Mouse (Mus musculus): ENCODE data around the gene Sh3bp1.

Sh3bp1 gene

DNA sequence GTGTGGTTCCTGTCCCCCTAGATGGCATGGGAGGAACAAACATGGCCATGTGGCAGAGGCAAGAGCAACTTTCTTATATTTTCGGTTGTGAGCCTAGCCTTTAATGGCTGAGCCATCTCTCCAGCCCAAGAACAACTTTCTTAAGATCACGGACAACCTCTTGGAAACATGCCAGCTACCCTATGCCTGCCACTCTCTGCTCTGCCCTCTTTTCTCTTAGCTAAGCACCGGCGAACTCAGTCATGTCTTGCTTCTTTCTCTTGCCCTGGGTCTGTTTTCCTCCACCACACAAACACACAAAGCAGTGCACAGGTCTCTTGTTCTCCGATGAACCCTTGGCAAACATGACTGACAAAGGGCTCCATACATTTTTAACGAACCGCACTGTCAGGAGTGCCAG is 46.7 kb downstream of the Sh3bp1 start:
- no peak for DNase-seq (ENCODE audit: low spot score)

DNA sequence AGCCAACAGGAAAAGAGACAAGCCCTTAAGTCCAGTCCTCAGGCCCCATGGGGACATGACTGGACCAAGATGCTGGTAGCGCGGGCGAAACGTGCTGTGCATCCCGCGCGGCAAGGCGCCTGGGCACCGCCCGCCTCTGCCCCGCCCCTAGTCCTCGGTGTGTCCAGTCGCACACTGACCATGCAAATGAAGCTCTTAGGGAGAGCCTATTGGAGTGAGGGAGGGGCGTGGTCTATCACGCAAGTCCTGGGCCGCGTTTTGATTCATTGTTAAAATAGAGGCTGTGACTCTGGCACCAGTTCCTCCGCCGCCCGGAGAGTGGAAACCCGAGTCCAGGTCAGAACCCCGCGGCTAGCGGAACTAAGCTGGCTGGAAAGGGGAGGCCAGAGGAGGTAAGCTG is 48.1 kb downstream of the Sh3bp1 start, which contains the start of gene Triobp:
TSS of gene Triobp (plus strand) at position 68 of the 400 bp plus-strand sequence.
- DNase-seq (ENCODE audit: low spot score): peak; percentile 93

DNA sequence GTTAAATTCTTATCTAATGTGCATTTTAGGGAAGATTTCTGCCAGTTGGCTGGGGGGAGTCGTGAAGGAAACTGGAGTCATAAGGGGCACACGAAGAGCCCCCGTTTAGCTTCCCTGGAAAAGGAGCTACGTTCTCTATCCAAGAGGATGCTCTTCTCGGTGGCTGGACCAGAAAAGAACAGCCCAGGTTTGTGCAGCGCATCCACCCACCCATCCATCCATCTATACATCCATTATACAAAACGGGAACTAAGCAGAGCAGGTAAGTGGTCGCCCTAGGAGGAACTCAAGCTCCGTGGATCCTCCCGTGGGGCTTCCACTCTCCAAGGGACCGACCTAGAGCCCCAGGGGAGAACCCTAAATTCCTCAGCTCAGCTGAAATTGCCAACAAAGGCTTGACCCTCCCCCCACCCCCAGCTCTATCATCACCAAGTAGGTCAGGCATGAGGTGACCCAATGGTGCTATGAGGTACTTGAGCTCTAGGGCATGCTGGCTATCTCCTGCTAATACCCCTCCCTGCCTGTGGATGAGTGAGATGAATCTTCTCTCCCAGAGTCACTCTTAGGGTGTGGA is 48.7 kb downstream of the Sh3bp1 start:
- peak; percentile 32 for DNase-seq (ENCODE audit: low spot score)

DNA sequence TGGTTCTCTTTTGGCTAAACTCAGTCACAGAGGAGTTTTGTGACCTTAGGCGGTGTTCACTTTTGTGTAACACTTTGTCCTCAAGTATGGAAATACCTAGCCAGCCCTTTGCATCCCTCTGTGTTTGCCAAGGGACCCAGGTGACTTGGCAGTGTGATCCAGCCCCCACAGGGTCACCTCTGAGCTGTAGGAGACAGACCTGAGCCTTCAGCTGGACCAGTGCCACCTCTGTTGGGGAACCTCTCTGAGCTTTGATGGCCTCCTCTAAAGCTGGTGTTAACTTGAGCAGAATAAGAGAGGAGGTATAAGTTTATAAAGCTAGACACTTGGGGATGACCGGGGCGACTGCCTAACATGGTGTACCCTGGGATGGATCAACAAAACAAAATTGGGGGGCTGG is 49.3 kb downstream of the Sh3bp1 start:
- no peak for DNase-seq (ENCODE audit: low spot score)

DNA sequence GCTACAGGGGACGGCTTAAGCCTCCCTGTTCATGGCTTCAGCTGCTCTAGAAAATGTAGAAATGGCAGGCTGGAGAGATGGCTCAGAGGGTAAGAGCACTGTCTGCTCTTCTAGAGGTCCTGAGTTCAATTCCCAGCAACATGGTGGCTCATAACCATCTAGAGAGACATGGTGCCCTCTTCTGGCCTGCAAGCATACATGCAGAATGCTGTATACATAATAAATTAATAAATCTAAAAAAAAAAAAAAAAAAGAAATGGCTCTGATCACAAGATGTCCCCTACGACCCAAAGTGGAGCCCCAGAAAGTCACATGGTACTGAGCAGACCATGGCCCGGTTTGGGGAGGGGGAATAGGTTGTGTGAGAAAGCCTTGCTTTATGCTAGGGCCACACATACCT is 56.1 kb downstream of the Sh3bp1 start:
- no peak for DNase-seq (ENCODE audit: low spot score)

DNA sequence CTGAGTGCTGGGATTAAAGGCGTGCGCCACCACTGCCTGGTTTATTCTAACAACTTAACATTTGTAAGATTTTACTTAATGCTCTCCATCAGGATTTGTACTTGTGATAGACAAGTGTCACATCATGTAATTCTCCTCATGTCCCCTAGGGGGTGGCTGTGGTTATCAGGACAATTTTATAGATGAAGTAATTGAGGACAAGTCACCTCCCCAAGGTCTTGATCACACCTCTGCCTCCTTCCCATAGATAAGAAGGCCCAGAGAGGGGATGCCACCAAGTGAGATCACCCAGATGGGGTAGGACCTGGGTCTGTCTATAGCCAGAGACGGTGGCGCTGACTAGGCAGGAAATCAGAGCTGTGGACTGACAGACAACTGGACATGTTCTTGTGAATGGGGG is 56.8 kb downstream of the Sh3bp1 start:
- DNase-seq (ENCODE audit: low spot score): peak; percentile 57

DNA sequence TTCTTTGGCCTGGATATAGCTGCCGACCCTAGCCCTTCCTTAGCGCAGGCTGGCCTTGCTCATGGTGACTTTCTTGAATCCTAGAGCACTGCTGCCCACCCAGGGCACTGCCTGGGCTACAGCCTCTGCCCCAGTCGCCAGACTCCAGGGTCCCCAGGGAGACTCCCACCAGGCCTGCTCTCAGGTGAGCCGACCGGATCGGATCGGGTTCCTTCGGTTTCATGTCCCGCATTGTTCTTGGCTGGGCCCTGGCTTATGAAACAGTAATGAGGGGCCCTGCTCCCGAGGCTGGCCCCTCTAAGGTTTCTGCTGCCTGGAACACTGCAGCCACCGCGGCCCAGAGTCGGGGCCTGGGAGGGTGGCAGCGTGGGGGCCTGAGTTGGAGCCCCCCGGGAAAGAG is 57.5 kb downstream of the Sh3bp1 start:
- no peak for DNase-seq (ENCODE audit: low spot score)

DNA sequence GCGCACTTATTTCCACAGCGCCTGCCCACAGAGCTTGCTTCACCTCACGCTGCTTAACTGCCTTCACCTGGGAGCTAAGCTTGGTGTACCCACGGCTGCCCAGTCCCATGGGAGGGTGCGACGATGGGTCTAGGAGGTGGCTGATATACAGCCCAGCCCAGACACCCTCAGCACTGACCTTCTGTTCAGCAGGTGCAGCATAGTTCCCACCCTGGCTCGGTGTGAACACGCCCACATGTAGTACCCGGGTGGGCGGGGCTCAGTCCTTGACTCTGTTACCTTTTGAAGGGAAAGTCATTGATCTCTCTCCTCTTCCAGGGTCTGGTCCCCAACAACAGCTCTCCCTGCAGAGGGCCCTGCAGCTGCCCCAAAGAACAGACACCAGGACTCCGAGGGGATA is 60.0 kb downstream of the Sh3bp1 start:
- no peak for DNase-seq (ENCODE audit: low spot score)

DNA sequence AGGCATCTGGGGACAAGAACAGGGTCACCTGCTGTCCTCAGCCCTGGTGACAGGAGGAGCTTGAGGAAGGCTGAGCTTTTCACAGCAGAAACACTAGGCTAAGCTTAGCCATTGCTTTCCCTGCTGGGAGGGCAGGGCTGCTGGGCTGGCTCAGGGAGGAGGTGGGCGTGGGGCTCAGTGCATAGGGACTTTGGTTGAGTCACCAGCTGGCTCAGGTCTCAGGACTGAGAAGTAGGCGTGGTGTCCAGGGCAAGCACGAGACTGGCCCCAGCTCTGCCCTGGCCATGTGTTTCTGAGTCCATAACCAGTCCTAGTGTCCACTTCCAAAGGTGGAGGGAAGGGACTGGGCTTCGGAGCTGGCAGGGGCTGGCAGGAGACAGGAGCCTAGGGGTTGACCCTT is 60.5 kb downstream of the Sh3bp1 start:
- no peak for DNase-seq (ENCODE audit: low spot score)
